Mouse (Mus musculus) A20 (cell line): Measurements from ENCODE around the gene Irx3.

Experiments
- DNase-seq: peaks from one replicate; pipeline ENCODE4 v3.0.0-alpha.2; 2011; ENCODE audit warnings: low read depth, low spot score

Irx3 gene

GRCm38 (mm10) chr8:91801241-91801811 is 541 bp downstream of the Irx3 start:
- DNase-seq = no peak

- no peak for DNase-seq
These were observed 1.2 kb downstream of the Irx3 start for GRCm38 (mm10) chr8:91800523-91801240.

GRCm38 (mm10) chr8:91799681-91800522 is 2.0 kb downstream of the Irx3 start:
- no peak for DNase-seq

GRCm38 (mm10) chr8:91799016-91799581 is 2.8 kb downstream of the Irx3 start:
- no peak for DNase-seq

- DNase-seq = no peak
These were observed 4.1 kb downstream of the Irx3 start for GRCm38 (mm10) chr8:91797626-91798271.

- no peak for DNase-seq
These were observed 8.0 kb downstream of the Irx3 start for GRCm38 (mm10) chr8:91793846-91794245.

GRCm38 (mm10) chr8:91787194-91787895 is 14.5 kb downstream of the Irx3 start:
- DNase-seq = no peak

GRCm38 (mm10) chr8:91782940-91783339 is 18.9 kb downstream of the Irx3 start:
- DNase-seq = no peak

GRCm38 (mm10) chr8:91782201-91782600 is 19.7 kb downstream of the Irx3 start:
- DNase-seq = no peak

GRCm38 (mm10) chr8:91780648-91781047 is 21.2 kb downstream of the Irx3 start:
- DNase-seq = no peak

GRCm38 (mm10) chr8:91768857-91769256 is 33.0 kb downstream of the Irx3 start:
- no peak for DNase-seq

GRCm38 (mm10) chr8:91765411-91766034 is 36.3 kb downstream of the Irx3 start:
- DNase-seq = no peak

GRCm38 (mm10) chr8:91755566-91755965 is 46.3 kb downstream of the Irx3 start:
- no peak for DNase-seq

- no peak for DNase-seq
These were observed 46.8 kb downstream of the Irx3 start for GRCm38 (mm10) chr8:91755062-91755461.

GRCm38 (mm10) chr8:91750794-91751125 is 51.1 kb downstream of the Irx3 start:
- no peak for DNase-seq

- DNase-seq = no peak
These were observed 51.6 kb downstream of the Irx3 start for GRCm38 (mm10) chr8:91750096-91750793.

GRCm38 (mm10) chr8:91749412-91749811 is 52.5 kb downstream of the Irx3 start:
- no peak for DNase-seq
